Mouse (Mus musculus) right cerebral cortex, postnatal 25 days (tissue): ENCODE measurements at regions not wholly inside any gene's neighbourhood (a gene's known extent, or its start where the extent isn't known, plus 50 kb on each side); places are given as distances from the start of the nearest gene placed in this dataset.
A peak's percentile ranks its signal among the peaks of the same experiment; 100 is the strongest.

Experiments used
- DNase-seq: peaks from one replicate; pipeline ENCODE4 v3.0.0; 2022

DNA sequence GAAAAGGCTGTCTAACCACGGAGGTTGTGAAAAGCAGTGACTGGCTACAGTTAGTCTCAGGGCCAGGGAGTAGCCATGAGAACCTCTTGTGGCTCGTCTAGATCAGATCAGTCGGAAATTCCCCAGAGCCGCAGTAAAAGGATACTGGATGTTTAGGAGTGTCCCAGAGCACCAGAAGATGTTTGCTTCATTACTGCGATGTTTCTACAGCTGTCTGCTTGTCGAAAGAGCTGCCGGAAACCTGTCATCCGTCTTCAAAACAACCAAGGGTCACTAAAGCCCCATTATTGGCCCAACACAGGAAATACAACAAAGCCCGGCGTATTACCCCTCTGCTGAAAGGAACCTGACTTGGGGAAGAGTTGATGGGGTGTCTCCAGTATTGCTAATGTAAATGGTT lies 245.2 kb upstream of the 1700056E22Rik start:
- DNase-seq: no peak

GRCm38 (mm10) chr1:184277001-184277400 lies 242.9 kb upstream of the 1700056E22Rik start:
- no peak for DNase-seq

DNA sequence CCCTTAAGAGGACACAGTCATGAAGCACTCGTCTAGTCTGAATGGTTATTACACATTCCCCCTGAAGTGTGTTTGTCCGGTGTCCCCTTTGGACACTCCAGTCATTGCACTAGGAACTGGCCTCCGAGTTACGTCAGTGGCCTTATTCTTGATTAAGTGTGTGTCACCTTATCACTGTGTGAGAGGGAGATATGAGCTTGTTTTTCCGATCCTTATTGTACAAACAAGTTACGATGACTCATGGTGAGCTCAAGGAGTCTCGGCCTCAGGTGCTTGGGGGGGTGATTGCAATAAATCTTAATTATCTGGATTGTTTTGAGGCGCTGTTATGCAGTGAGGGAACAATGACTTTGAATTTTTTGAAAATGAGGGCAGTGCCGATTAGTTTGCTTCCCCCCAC lies 241.8 kb upstream of the 1700056E22Rik start:
- DNase-seq: no peak

- DNase-seq: no peak
These were observed 241.3 kb upstream of the 1700056E22Rik start for GRCm38 (mm10) chr1:184275396-184275795.

GRCm38 (mm10) chr1:184274704-184275103 lies 240.6 kb upstream of the 1700056E22Rik start:
- DNase-seq: no peak

DNA sequence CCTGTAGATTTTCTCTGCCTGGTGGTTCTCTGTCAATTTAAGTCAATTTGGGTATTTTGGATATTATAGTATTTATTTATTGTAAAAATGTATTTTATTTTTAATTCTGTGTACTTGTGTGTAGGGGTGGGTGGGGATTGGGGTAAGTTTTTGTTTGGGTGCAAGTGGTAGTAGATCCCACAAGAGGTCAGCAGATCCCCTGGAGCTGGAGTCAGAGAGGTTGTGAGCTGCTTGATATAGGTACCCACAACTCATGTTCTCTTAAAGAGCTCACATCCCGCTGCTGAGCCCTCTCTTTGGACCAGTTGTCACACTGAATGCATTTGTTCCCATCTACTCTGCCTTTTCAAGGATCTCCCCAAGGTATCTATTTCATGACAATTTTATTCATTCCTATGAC lies 239.6 kb upstream of the 1700056E22Rik start:
- no peak for DNase-seq

DNA sequence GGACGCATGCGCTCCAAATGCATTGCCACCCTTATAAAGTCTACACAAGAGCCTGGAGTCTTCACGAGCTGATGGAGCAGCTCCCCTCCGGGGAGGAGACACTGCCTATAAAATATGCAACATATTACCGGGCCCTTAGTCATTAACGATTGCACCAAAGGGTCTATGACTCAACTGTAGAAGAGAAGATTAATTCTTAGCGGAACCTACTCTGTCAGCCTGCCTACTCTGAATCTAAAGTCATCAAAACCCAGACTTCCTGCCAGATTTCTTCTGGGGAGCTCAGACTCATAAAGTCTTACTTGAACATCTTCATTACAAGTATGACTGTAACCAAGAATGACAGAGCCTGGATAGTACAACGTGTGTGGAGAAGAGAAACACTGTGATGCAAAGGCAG lies 237.2 kb upstream of the 1700056E22Rik start:
- DNase-seq: no peak

GRCm38 (mm10) chr1:184266051-184266450 lies 231.9 kb upstream of the 1700056E22Rik start:
- DNase-seq: peak; percentile 51

DNA sequence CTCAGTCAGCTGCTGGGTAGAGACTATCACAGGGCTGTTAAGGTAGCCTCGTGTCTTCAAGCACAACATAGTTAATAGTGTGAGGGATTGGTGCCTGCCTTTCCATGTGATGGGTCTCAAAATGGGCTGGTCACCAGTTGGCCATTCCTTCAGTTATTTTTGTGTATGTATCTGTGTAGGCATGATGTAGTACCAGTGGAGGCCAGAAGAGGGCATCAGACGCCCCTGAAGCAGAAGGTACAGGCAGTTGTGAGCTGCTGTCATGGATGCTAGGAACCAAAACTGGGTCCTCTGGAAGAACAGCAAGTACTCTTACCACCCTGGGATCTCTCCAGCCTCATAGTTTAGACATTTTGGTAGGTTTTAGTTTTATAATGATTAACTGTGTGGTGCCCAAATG lies 228.9 kb upstream of the 1700056E22Rik start:
- DNase-seq: no peak

- DNase-seq: no peak
These were observed 227.3 kb upstream of the 1700056E22Rik start for GRCm38 (mm10) chr1:184261385-184261727.

DNA sequence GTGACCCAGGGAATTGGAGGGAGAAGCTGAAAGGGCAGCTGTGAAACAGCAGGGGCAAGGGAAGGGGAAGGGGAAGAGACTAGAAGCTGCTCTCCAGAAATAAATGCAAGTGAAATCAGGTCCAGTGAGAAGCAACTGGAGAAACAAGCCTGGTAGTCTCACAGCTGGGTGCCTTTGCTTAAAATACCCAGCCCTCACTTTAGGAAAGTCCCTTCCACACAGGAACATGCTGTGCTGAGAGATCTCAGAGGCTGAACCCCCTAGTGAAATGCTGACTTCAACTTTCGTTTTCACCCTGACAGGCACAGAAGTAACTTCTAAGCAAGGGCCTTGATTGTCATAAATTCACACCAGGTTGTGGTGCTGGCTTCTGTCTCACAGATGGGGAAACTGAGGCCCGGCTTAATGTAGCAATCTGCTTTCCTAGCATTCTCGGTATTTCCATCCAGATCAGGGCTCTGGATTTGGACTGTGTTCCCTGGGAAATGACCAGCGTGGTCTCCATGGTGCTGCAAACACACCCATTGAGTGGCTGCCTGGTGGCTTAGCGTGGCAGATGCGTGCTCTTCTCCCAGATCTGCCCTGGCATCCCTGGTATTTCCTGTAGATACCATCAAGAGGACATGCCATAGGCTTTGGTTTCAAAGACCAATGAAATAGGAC lies 226.8 kb upstream of the 1700056E22Rik start:
- no peak for DNase-seq

DNA sequence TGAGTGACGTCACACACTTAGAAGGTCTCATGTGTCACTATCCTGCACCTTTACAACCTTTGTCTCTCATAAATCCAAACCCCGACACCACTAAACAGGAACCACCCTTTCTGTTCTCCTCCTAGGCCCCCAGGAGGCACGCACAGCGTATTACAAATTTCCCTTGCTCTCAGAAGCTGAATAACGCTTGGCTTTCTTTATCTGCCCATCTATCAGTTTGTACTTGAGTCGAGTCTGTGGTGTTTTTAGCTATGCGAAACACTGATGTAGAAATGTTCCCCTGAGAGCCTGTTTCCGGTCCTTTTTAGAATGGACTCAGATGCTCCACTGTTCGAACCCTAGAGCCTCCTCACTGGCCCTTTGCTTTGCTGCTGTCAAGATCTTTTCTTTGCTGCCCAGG lies 225.8 kb upstream of the 1700056E22Rik start:
- DNase-seq: no peak

- DNase-seq: no peak
These were observed 223.3 kb upstream of the 1700056E22Rik start for GRCm38 (mm10) chr1:184257356-184257755.

DNA sequence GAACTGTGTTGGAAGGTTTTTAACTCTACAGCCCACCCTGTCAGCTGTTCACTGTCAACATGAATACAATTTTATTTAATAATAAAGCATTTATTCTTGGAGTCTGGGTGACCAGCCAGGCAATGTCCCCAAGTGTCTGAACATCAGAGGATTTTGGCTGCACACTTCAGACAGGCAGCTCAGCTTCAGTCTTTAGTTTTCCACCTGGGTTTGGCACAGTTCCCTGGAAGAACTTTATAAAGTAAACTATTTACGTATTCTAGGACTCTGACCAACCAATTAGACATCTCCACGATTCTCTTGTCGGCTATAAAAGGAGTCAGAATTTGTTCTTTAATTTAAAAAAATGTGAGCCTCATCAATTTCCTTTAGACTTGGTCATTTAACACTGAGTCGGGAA lies 220.8 kb upstream of the 1700056E22Rik start:
- no peak for DNase-seq

GRCm38 (mm10) chr1:184244730-184245488 lies 210.8 kb upstream of the 1700056E22Rik start:
- no peak for DNase-seq

DNA sequence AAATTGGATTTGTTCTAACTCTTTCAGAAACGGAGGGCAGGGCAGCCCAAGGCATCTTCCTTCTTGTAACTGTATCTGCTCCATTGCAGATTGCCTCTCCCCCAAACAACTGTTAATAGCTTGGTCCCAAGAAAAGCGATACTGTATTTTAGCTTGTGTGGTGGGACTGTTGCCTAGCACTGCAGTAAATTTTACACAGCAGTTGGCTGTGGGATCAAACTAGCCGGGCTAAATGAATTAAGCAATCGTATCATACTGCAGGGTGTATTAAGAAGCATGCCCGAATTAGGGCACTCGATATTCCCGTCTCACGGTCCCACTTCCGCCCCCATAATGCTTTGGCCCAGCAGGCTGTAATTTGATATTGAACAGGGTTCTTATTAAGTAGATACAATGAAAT lies 210.2 kb upstream of the 1700056E22Rik start:
- no peak for DNase-seq

GRCm38 (mm10) chr1:184241846-184242245 lies 207.7 kb upstream of the 1700056E22Rik start:
- DNase-seq: no peak

DNA sequence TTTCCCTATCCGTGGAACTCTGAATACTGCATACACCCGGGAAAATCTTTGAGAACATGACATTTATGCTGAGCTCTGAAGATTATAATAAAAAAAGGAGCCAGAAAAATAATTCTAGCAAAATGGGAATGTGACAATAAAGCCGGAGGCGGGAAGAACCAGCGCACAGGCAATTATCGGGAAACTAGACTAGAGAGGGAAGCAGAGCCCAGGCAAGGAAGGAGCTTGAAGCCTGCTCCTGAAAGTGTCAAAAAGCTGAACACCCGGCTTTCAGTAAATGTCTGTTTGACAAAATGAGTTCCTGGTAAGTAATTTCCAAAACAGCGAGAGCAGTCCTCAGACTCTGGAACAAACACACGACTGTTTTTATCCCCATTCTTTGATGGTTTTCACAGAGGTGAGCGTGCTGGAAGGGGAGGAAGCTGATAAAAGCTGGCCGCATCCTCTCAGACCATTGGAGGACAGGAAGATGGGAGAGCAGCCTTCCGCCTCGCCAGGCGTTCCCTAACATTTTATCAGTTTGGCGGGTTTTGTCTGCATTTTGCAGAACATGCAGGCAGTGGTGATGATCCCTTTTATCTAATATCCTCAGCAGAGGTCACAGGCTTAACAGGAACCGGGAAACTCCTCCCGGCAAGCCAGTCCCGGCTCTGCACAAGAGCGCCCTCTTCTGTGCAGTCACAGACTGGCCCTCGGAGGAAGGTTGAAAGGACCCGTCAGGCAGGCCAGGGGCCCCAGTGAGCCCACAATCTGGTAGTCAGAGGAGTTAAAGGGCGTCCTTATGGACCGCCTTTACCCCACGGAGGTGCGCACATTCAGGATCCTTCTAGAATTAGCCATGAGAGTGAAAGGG lies 201.3 kb upstream of the 1700056E22Rik start:
- DNase-seq: peak; percentile 62

DNA sequence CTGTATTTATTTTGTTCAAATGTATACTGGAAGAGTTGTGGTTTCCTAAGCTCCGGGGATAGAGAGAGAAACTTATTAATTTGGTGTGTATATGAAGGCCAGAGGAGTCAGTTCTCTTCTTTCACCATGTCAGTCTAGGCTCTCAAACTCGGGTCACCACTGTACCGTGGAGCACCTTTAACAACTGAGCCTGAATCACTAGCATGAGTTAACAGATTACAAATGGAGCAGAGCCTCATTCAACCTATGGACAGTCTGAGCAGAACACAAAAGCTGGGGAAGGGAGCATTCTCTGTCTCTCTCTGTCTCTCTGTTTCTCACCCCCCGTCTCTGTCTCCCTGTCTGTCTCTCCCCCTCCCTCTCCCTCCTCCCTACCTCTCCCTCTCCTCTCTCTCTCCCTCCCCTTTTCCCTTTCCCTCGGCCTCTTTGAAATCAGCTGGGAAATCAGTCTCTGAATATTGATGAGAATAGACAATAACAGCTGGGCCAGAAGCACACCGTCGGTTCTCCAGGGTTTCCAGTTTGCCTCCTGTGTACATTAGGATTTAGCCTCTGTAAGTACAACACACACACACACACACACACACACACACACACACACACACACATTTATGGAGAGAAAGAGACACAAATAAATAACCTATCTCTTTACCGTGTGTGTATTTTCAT lies 200.4 kb upstream of the 1700056E22Rik start:
- no peak for DNase-seq

DNA sequence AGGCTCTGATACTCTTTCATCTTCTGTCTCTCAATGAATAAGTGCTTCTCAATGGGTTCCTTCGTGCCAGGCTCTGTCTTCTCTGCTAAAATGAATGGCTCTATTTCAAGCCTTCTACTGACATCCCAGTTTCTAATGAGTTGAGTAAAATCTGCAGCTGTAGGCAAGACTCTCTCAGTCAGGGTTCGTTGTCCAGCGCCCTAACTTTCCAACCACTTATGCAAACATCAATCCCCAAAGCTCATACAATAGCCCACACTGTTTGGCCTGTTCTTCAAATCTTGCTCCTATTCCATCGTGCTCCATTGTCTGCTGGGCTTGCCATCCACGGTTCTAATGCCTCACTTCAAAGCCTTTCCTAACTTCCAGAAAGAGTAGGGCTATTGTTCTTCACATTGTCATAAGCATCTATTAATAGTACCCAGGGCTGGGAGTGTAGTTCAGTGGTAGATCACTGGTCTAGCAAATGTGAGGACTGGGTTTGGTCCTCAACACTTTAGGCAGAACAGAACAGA lies 199.7 kb upstream of the 1700056E22Rik start:
- DNase-seq: no peak

DNA sequence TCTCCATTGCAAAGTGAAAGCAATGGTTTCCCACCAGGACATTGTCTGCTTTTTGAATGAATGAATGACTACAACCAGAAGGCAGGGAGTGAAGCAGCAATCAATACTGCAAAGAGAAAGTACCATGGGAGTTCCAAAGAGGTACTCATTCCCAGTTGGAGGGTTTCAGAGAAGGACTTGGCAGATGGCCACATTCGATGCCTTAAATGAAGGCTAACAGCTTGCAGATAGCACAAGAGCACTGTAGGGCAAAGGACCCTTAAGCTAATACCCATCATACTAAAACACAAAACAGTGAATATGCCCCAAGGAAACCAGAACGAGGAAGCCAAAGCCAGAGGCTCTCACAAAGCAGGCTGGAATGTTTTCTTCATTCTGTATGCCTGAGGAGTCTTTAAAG lies 188.2 kb upstream of the 1700056E22Rik start:
- DNase-seq: no peak

DNA sequence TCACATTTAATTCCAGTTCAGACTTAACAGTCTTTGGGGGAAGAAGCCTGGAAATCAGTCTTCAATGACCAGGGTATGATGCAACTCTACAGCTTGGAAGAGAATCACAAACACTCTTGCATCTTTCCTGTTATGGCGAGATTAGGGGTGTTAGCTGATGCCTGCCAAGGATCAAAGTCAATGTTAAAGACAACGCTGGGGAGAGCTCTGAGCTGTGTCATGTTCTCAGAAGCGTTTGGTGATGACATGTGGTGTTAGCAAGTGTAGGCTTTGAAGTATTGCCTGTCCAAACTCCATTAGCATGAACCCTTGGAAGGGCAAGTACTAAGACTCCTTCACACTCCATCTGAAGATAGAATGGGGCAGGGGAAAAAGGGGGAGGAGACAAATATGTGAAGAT lies 187.7 kb upstream of the 1700056E22Rik start:
- no peak for DNase-seq

GRCm38 (mm10) chr1:184197272-184197671 lies 163.2 kb upstream of the 1700056E22Rik start:
- no peak for DNase-seq
